Mouse (Mus musculus) kidney, embryonic 16.5 days (tissue): Measurements from ENCODE around the gene Nsmf. TPM values are rescaled to one million over a fixed set of nuclear protein-coding genes. Genes with fewer than 3 reads are reported as not detected.

Experiments
- ATAC-seq: fragments of 200-750 bp; cut with Nextera tagmentation; 2 replicates; pipeline ENCODE4 v1.8.0; 2017; ENCODE audit warnings: moderate TSS enrichment; ENCODE audit not compliant: low FRiP score, low TSS enrichment
- H3K27ac ChIP-seq: fragments of 300-500 bp; sonication (generic); 2 replicates; pipeline ENCODE4 v1.5.1; 2014; ENCODE audit warnings: low read length
- H3K27me3 ChIP-seq: fragments of 300-500 bp; sonication (generic); 2 replicates; pipeline ENCODE4 v1.6.1; 2014; ENCODE audit warnings: low read length, control low read depth, mixed read lengths; ENCODE audit not compliant: insufficient read depth
- H3K36me3 ChIP-seq: fragments of 300-500 bp; sonication (generic); 2 replicates; pipeline ENCODE4 v1.6.1; 2014; ENCODE audit warnings: low read length, control low read depth, mixed read lengths; ENCODE audit not compliant: insufficient read depth
- H3K4me1 ChIP-seq: fragments of 300-500 bp; sonication (generic); 2 replicates; pipeline ENCODE4 v1.6.1; 2014; ENCODE audit warnings: low read length, control low read depth, mixed read lengths; ENCODE audit not compliant: insufficient read depth
- H3K4me2 ChIP-seq: fragments of 300-500 bp; sonication (generic); replicated peaks from 2 replicates; pipeline ENCODE4 v1.6.1; 2014; ENCODE audit warnings: low read depth, low read length
- H3K4me3 ChIP-seq: fragments of 300-500 bp; sonication (generic); 2 replicates; pipeline ENCODE4 v1.5.1; 2014; ENCODE audit warnings: mild to moderate bottlenecking, low read length
- H3K9ac ChIP-seq: fragments of 300-500 bp; sonication (generic); replicated peaks from 2 replicates; pipeline ENCODE4 v1.6.1; 2014; ENCODE audit warnings: low read length
- H3K9me3 ChIP-seq: fragments of 300-500 bp; sonication (generic); 2 replicates; pipeline ENCODE4 v1.6.1; 2016; ENCODE audit warnings: low read length, control low read depth
- whole genome bisulfite sequencing: fragments of 180-500 bp; shearing (Covaris S2); extraction: QIAGEN DNeasy Blood & Tissue Kit; methylation state at CpG from one replicate; pipeline ENCODE4 v1.1.7; 2014; 5-methylcytosine and 5-hydroxymethylcytosine counted together
- polyA plus RNA-seq: library from polyadenylated mRNA; unstranded; fragments of >200 nt; fragmentation: Nextera tagmentation; extraction: Ambion mirVana; gene quantifications from 2 replicates; pipeline ENCODE4 v1.2.1, GENCODE M21; 2015

Gene Nsmf
- polyA plus RNA-seq, 1 experiment from 2014 or later: 101 TPM

DNA sequence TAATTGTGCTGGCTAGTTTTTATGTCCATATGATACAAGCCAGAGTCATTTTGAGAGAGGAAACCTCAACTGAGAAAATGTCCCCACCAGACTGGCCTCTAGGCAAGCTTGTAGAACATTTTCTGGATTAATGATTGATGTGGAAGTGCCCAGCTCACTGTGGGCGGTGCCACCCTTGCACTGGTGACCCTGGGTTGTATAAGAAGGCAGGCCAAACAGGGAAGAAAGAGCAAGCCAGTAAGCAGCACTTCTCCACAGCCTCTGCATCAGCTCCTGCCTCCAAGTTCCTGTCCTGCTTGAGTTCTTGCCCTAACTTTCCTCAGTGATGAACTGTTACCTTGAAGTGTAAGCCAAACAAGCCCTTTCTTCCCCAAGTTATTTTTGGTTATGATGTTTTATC lies 24.8 kb downstream of the Nsmf start:
- Histone ChIP-seq H3K9ac (no peak overlapping the region), H3K4me3 (no peak overlapping the region), H3K27ac (peak overlapping the region; percentile 63), H3K4me1 (peaks cover 11% of the 10 kb centered on the region), H3K9me3 (no peaks in the 10 kb centered on the region), H3K4me2 (no peak overlapping the region), H3K27me3 (no peaks in the 10 kb centered on the region), H3K36me3 (no peaks in the 10 kb centered on the region)
- no peak for ATAC-seq
- 63% methylated on average over 1 of the region's 1 CpGs for WGBS

DNA sequence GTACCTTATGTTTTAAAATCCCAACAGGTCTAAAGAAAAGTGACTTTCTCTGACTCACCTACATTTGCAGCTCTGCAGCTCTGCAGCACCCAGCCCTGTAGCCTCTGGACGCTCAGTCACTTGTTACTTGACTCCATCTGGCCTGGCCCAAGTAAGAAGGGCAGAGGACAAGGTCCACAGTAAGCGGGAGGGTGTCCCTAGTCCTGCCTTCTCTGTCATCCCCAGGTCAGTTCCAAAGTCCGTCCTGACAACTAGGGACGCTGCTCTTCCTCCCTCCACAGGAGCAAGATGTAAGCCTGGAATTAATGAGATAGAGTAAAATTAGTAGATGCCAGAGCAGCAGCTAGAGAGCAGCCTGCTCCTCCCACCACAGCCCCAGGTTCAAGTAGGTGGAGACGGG lies 25.9 kb downstream of the Nsmf start, which contains the start of gene Entpd8:
Gene Entpd8 (plus strand): TSS at position 229 of the 400 bp plus-strand sequence.
- Histone ChIP-seq H3K27me3 (no peaks in the 10 kb centered on the region), H3K9me3 (no peaks in the 10 kb centered on the region), H3K27ac (peak within 1 kb of the TSS; percentile 67), H3K4me2 (peak within 1 kb of the TSS; percentile 17; the same call in 1 of the 2 replicates), H3K4me1 (peaks cover 9% of the 10 kb centered on the region), H3K4me3 (no peak within 1 kb of the TSS), H3K9ac (no peak within 1 kb of the TSS), H3K36me3 (no peaks in the 10 kb centered on the region)
- peak; percentile 93 for ATAC-seq
- 43% methylated on average over 5 of the region's 5 CpGs for WGBS

DNA sequence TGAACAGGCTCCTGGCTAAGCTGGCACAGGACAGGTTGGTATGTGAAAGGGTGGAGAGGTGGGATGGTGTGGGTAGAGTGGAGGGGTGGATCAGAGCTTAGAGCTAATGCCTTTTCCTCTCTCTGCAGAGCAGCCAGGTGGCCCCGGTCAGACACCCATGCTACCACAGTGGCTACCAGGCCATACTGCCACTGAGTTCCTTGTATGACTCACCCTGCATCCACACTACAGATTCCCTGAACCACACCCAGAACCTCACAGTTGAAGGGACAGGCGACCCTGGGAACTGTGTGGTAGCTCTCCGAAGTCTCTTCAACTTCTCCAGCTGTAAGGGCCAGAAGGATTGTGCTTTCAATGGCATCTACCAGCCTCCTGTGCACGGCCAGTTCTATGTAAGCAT lies 29.5 kb downstream of the Nsmf start:
- H3K27me3 ChIP-seq: no peaks in the 10 kb centered on the region
- no peak overlapping the region for H3K4me3 ChIP-seq
- WGBS: 79% methylated on average over 4 of the region's 4 CpGs
- H3K36me3 ChIP-seq: no peaks in the 10 kb centered on the region
- H3K9me3 ChIP-seq: no peaks in the 10 kb centered on the region
- no peak overlapping the region for H3K9ac ChIP-seq
- H3K4me1 ChIP-seq: no peaks in the 10 kb centered on the region
- no peak overlapping the region for H3K4me2 ChIP-seq
- H3K27ac ChIP-seq: no peak overlapping the region
- ATAC-seq: no peak

DNA sequence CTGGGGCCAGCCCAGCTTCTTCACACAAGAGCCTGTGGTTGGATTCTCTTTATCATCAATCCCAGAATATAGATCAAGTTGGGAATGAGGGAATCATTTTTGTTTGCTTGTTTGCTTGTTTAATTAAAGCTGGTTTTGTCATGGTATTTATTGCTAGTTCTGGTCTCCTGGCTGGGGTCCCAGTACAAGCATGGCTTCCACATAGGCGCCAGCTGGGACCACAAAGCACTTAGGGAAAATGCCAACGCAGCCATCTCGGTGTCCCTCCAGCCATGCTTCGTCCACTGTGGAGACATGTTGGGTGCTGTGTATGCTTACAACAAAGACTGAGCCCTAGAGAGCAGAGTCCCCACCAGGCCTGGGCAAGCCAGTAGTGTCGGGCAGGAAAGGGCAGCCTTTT lies 31.4 kb downstream of the Nsmf start:
- no peak for ATAC-seq
- Histone ChIP-seq H3K27me3 (no peaks in the 10 kb centered on the region), H3K36me3 (no peaks in the 10 kb centered on the region), H3K27ac (no peak overlapping the region), H3K4me2 (no peak overlapping the region), H3K4me1 (no peaks in the 10 kb centered on the region), H3K9ac (no peak overlapping the region), H3K9me3 (no peaks in the 10 kb centered on the region), H3K4me3 (no peak overlapping the region)
- WGBS: 87% methylated on average over 5 of the region's 5 CpGs

DNA sequence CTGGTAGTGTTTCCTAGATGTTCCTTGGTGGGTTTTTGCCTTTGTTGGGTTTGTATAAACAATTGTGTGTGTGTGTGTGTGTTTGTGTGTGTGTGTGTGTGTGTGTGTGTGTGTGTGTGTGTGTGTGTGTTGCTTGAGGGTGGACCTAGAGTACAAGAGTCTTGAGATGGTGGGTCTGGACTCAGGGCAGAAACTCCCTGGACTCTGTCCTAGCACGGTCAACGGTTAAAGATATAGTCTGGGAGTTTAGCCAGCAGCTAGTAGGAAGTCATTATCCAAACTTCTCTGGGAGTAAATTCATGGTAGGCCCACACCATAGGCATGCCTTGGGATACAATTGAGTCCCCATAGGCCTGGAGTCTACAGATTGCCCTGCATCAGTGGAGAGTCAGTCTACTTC lies 33.7 kb downstream of the Nsmf start:
- H3K27ac ChIP-seq: no peak overlapping the region
- no peak overlapping the region for H3K9ac ChIP-seq
- H3K4me1 ChIP-seq: no peaks in the 10 kb centered on the region
- H3K9me3 ChIP-seq: no peaks in the 10 kb centered on the region
- no peaks in the 10 kb centered on the region for H3K27me3 ChIP-seq
- no peak overlapping the region for H3K4me2 ChIP-seq
- H3K36me3 ChIP-seq: no peaks in the 10 kb centered on the region
- 100% methylated on average over 2 of the region's 2 CpGs for WGBS
- no peak overlapping the region for H3K4me3 ChIP-seq
- ATAC-seq: no peak

DNA sequence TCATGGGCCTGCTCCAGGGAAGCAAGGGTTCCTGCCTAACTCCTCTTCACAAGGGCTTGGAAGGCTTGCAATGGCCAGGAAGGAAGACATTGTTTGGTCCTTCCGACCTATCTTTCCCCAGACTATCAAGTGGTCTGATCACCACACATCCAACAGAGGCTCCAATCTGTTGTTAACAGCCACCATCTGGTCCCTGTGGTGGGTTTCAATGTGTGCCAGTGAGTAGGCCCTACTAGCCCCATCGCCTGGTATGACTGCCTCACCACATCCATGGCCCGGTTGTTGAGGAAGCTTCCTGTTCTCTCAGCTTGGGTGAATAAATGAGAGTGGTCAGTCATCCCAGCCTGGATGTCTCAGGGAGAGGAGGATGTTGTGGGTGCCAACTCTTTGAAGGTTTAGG lies 34.5 kb downstream of the Nsmf start:
- no peak overlapping the region for H3K9ac ChIP-seq
- no peak overlapping the region for H3K4me2 ChIP-seq
- H3K4me3 ChIP-seq: no peak overlapping the region
- H3K27ac ChIP-seq: no peak overlapping the region
- ATAC-seq: no peak
- no peaks in the 10 kb centered on the region for H3K9me3 ChIP-seq
- WGBS: 87% methylated on average over 3 of the region's 3 CpGs
- H3K4me1 ChIP-seq: no peaks in the 10 kb centered on the region
- H3K36me3 ChIP-seq: no peaks in the 10 kb centered on the region
- no peaks in the 10 kb centered on the region for H3K27me3 ChIP-seq

DNA sequence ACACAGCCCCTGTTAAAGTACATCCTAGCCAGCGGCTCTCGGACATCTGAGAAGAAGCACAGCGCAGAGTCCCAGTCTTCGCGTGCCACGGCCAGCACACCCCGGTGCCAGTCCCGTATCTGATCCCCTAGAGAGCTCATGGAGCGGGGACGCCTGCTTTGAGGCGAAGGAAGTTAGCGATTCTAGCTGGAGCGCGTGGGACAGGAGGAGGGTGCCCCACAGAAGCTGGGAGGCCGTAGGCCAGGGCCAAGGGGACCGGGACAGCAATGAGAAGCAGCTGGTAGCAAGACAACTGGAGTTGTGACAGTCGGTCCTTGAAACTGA lies 40.6 kb downstream of the Nsmf start:
- Histone ChIP-seq H3K4me1 (no peaks in the 10 kb centered on the region), H3K36me3 (no peaks in the 10 kb centered on the region), H3K27ac (no peak overlapping the region), H3K9ac (no peak overlapping the region), H3K27me3 (no peaks in the 10 kb centered on the region), H3K4me3 (peak overlapping the region; percentile 16), H3K9me3 (no peaks in the 10 kb centered on the region), H3K4me2 (peak overlapping the region; percentile 40)
- 36% methylated on average over 17 of the region's 17 CpGs for WGBS
- peak; percentile 39 for ATAC-seq

DNA sequence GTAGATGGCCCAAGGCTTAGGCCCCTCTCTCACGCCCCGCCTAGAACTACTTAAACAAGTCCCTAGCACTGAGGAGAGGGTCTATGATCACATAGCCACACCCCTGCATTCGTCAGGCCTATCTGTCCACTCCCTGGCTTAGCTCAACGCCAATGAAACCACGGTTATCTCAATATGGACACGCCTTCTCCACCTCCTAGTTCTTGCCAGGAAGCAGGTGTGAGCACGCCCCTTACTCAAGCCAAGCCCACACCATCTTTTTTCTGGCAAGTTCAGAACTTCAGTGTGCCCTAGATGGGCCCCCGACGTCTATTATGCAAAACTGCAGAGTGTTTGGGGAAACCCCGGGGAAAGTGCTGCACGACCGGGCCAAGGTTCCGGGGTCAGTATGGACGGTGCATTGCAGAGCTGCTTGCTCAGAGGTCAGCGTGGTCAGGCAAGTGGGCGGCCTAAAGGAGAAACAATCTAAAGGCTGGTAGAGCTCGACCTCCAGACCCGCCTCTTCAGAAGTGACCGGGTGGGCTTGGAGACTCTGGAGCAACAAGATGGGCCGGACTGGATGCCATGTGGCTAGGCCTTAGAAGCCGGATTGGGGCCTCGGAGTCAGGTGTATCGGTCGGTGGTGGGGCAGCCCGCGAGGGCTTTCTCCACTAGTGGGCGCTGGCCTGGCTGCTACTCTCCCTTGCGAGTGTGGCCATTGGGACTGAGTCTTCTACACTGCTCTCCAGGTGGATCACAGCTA lies 41.1 kb downstream of the Nsmf start, which contains the start of gene Noxa1:
Gene Noxa1 (minus strand): TSS at position 41 of the 742 bp plus-strand sequence.
- WGBS: 51% methylated on average over 28 of the region's 28 CpGs
- H3K36me3 ChIP-seq: no peaks in the 10 kb centered on the region
- H3K4me3 ChIP-seq: peak within 1 kb of the TSS; percentile 16
- H3K27me3 ChIP-seq: no peaks in the 10 kb centered on the region
- H3K4me1 ChIP-seq: no peaks in the 10 kb centered on the region
- peak; percentile 86 for ATAC-seq
- H3K4me2 ChIP-seq: peak within 1 kb of the TSS; percentile 40
- H3K27ac ChIP-seq: no peak within 1 kb of the TSS
- no peaks in the 10 kb centered on the region for H3K9me3 ChIP-seq
- H3K9ac ChIP-seq: no peak within 1 kb of the TSS

DNA sequence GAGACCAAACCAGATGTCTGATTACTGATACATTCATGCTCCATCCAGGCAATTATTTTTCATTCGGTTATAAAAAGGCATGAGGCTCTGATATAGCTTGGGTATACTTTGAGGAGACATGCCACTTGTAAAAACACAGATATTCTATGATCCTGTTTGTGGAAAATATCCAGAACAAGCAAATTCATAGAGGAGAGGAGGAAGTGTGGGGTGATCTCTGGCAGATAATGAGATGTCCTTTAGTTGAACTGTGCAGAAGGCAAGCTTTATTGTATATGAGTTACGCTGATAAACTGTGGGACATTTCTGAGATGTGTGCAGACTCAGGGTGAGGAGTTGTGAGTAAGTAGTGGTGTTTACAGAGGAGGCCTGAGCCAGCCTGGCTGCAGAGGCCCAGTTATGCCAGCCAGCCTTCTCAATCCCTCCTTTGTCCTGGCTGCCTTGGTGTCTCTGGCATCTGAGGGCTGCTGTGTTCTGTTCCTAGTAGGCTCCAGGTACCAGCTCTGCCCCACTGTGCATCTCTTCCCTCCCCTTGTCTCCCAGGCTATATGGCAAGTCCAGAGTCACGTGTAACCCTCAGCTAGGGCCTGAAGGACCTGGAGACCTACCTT lies 44.0 kb downstream of the Nsmf start:
- Histone ChIP-seq H3K27ac (no peak overlapping the region), H3K4me3 (no peak overlapping the region), H3K9me3 (no peaks in the 10 kb centered on the region), H3K36me3 (no peaks in the 10 kb centered on the region), H3K9ac (no peak overlapping the region), H3K27me3 (no peaks in the 10 kb centered on the region), H3K4me2 (no peak overlapping the region), H3K4me1 (no peaks in the 10 kb centered on the region)
- WGBS: 61% methylated on average over 3 of the region's 3 CpGs
- ATAC-seq: no peak

DNA sequence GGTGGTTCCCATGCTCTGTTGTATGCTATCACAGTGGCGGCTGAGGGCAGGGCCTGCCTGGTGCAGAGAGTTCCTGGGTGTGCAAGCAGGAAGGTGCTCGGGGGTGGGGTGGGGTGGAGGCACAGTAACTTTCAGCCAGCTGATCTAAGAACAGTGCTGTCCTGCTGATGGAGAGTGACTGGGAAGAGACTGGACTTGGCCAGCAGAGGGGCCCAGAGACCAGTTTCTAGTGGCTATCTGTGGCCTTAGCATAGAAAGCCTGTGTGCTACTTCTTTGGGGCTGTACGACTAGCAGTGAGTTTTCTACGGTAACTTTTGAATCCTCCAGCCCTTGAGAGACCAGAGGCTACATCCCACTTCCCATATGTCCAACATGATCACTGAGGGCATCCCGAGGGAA lies 44.8 kb downstream of the Nsmf start:
- H3K4me1 ChIP-seq: no peaks in the 10 kb centered on the region
- no peak overlapping the region for H3K9ac ChIP-seq
- no peak overlapping the region for H3K4me2 ChIP-seq
- no peak for ATAC-seq
- H3K27me3 ChIP-seq: no peaks in the 10 kb centered on the region
- H3K9me3 ChIP-seq: no peaks in the 10 kb centered on the region
- no peak overlapping the region for H3K27ac ChIP-seq
- 52% methylated on average over 5 of the region's 5 CpGs for WGBS
- no peaks in the 10 kb centered on the region for H3K36me3 ChIP-seq
- no peak overlapping the region for H3K4me3 ChIP-seq
